Mouse (Mus musculus): ENCODE results near the gene Kirrel3. TPM values are rescaled to one million over a fixed set of nuclear protein-coding genes. Genes with fewer than 3 reads are reported as not detected.

Kirrel3 gene
- polyA plus RNA-seq, 1 experiment from 2014 or later: 2.3 TPM

GRCm38 (mm10) chr9:34603750-34604149, 118.1 kb downstream of the Kirrel3 start:
- Histone ChIP-seq H3K27ac (ENCODE audit: low read length) (no peak overlapping the region), H3K36me3 (ENCODE audit: control insufficient read depth, insufficient read depth, low read length) (no peaks in the 10 kb centered on the region), H3K9me3 (replicated peaks; ENCODE audit: control insufficient read depth, low read length) (no peaks in the 10 kb centered on the region), H3K4me3 (replicated peaks; ENCODE audit: low read length) (no peak overlapping the region), H3K4me2 (ENCODE audit: low read depth, low read length) (no peak overlapping the region), H3K4me1 (ENCODE audit: control insufficient read depth, insufficient read depth, low read length) (no peaks in the 10 kb centered on the region), H3K9ac (ENCODE audit: low read length) (no peak overlapping the region), H3K27me3 (ENCODE audit: control insufficient read depth, insufficient read depth, low read length) (no peaks in the 10 kb centered on the region)
- no peak for ATAC-seq (ENCODE audit: insufficient read depth, low FRiP score)
- WGBS: 65% methylated on average over 7 of the region's 7 CpGs

GRCm38 (mm10) chr9:34604931-34605330, 119.2 kb downstream of the Kirrel3 start:
- Histone ChIP-seq H3K36me3 (ENCODE audit: control insufficient read depth, insufficient read depth, low read length) (no peaks in the 10 kb centered on the region), H3K27ac (ENCODE audit: low read length) (no peak overlapping the region), H3K4me2 (ENCODE audit: low read depth, low read length) (no peak overlapping the region), H3K4me1 (ENCODE audit: control insufficient read depth, insufficient read depth, low read length) (no peaks in the 10 kb centered on the region), H3K4me3 (replicated peaks; ENCODE audit: low read length) (no peak overlapping the region), H3K9ac (ENCODE audit: low read length) (no peak overlapping the region), H3K9me3 (replicated peaks; ENCODE audit: control insufficient read depth, low read length) (no peaks in the 10 kb centered on the region), H3K27me3 (ENCODE audit: control insufficient read depth, insufficient read depth, low read length) (no peaks in the 10 kb centered on the region)
- WGBS: 71% methylated on average over 4 of the region's 4 CpGs
- no peak for ATAC-seq (ENCODE audit: insufficient read depth, low FRiP score)

- H3K9ac ChIP-seq (ENCODE audit: low read length): no peak overlapping the region
- no peaks in the 10 kb centered on the region for H3K4me1 ChIP-seq (ENCODE audit: control insufficient read depth, insufficient read depth, low read length)
- H3K9me3 ChIP-seq (replicated peaks; ENCODE audit: control insufficient read depth, low read length): no peaks in the 10 kb centered on the region
- H3K36me3 ChIP-seq (ENCODE audit: control insufficient read depth, insufficient read depth, low read length): no peaks in the 10 kb centered on the region
- H3K4me3 ChIP-seq (replicated peaks; ENCODE audit: low read length): no peak overlapping the region
- no peak overlapping the region for H3K4me2 ChIP-seq (ENCODE audit: low read depth, low read length)
- ATAC-seq (ENCODE audit: insufficient read depth, low FRiP score): no peak
- no peaks in the 10 kb centered on the region for H3K27me3 ChIP-seq (ENCODE audit: control insufficient read depth, insufficient read depth, low read length)
- no peak overlapping the region for H3K27ac ChIP-seq (ENCODE audit: low read length)
- WGBS: 50% methylated on average over 8 of the region's 8 CpGs
These were observed 119.8 kb downstream of the Kirrel3 start for GRCm38 (mm10) chr9:34605486-34605885.

- Histone ChIP-seq H3K27me3 (ENCODE audit: control insufficient read depth, insufficient read depth, low read length) (no peaks in the 10 kb centered on the region), H3K4me1 (ENCODE audit: control insufficient read depth, insufficient read depth, low read length) (no peaks in the 10 kb centered on the region), H3K4me2 (ENCODE audit: low read depth, low read length) (no peak overlapping the region), H3K4me3 (replicated peaks; ENCODE audit: low read length) (no peak overlapping the region), H3K9me3 (replicated peaks; ENCODE audit: control insufficient read depth, low read length) (no peaks in the 10 kb centered on the region), H3K36me3 (ENCODE audit: control insufficient read depth, insufficient read depth, low read length) (no peaks in the 10 kb centered on the region), H3K27ac (ENCODE audit: low read length) (no peak overlapping the region), H3K9ac (ENCODE audit: low read length) (no peak overlapping the region)
- ATAC-seq (ENCODE audit: insufficient read depth, low FRiP score): no peak
- 65% methylated on average over 2 of the region's 2 CpGs for WGBS
These were observed 122.3 kb downstream of the Kirrel3 start for GRCm38 (mm10) chr9:34607976-34608375.

- 96% methylated on average over 6 of the region's 6 CpGs for WGBS
- H3K4me3 ChIP-seq (replicated peaks; ENCODE audit: low read length): no peak overlapping the region
- ATAC-seq (ENCODE audit: insufficient read depth, low FRiP score): no peak
These were observed 127.4 kb downstream of the Kirrel3 start for GRCm38 (mm10) chr9:34612886-34613769.

GRCm38 (mm10) chr9:34618099-34618498, 132.4 kb downstream of the Kirrel3 start:
- Histone ChIP-seq H3K4me3 (replicated peaks; ENCODE audit: low read length) (no peak overlapping the region), H3K4me1 (ENCODE audit: control insufficient read depth, insufficient read depth, low read length) (no peaks in the 10 kb centered on the region), H3K4me2 (ENCODE audit: low read depth, low read length) (no peak overlapping the region), H3K27me3 (ENCODE audit: control insufficient read depth, insufficient read depth, low read length) (no peaks in the 10 kb centered on the region), H3K9me3 (replicated peaks; ENCODE audit: control insufficient read depth, low read length) (no peaks in the 10 kb centered on the region), H3K9ac (ENCODE audit: low read length) (no peak overlapping the region), H3K36me3 (ENCODE audit: control insufficient read depth, insufficient read depth, low read length) (no peaks in the 10 kb centered on the region), H3K27ac (ENCODE audit: low read length) (no peak overlapping the region)
- no peak for ATAC-seq (ENCODE audit: insufficient read depth, low FRiP score)
- WGBS: 57% methylated on average over 6 of the region's 6 CpGs

More at GRCm38 (mm10) chr9:34612886-34613769, 127.4 kb downstream of the Kirrel3 start:
- Histone ChIP-seq H3K9me3 (replicated peaks; ENCODE audit: control insufficient read depth, low read length) (no peaks in the 10 kb centered on the region), H3K4me1 (ENCODE audit: control insufficient read depth, insufficient read depth, low read length) (no peaks in the 10 kb centered on the region), H3K36me3 (ENCODE audit: control insufficient read depth, insufficient read depth, low read length) (no peaks in the 10 kb centered on the region), H3K27ac (ENCODE audit: low read length) (no peak overlapping the region), H3K9ac (ENCODE audit: low read length) (no peak overlapping the region), H3K4me2 (ENCODE audit: low read depth, low read length) (no peak overlapping the region), H3K27me3 (ENCODE audit: control insufficient read depth, insufficient read depth, low read length) (no peaks in the 10 kb centered on the region)

GRCm38 (mm10) chr9:34619913-34620312, 134.2 kb downstream of the Kirrel3 start:
- H3K27me3 ChIP-seq (ENCODE audit: control insufficient read depth, insufficient read depth, low read length): no peaks in the 10 kb centered on the region
- H3K4me3 ChIP-seq (replicated peaks; ENCODE audit: low read length): no peak overlapping the region
- H3K9me3 ChIP-seq (replicated peaks; ENCODE audit: control insufficient read depth, low read length): no peaks in the 10 kb centered on the region
- no peak overlapping the region for H3K4me2 ChIP-seq (ENCODE audit: low read depth, low read length)
- H3K4me1 ChIP-seq (ENCODE audit: control insufficient read depth, insufficient read depth, low read length): no peaks in the 10 kb centered on the region
- no peak overlapping the region for H3K9ac ChIP-seq (ENCODE audit: low read length)
- ATAC-seq (ENCODE audit: insufficient read depth, low FRiP score): no peak
- WGBS: 86% methylated on average over 3 of the region's 3 CpGs
- no peak overlapping the region for H3K27ac ChIP-seq (ENCODE audit: low read length)
- no peaks in the 10 kb centered on the region for H3K36me3 ChIP-seq (ENCODE audit: control insufficient read depth, insufficient read depth, low read length)

- no peak overlapping the region for H3K4me2 ChIP-seq (ENCODE audit: low read depth, low read length)
- H3K4me3 ChIP-seq (replicated peaks; ENCODE audit: low read length): no peak overlapping the region
- no peaks in the 10 kb centered on the region for H3K4me1 ChIP-seq (ENCODE audit: control insufficient read depth, insufficient read depth, low read length)
- H3K9me3 ChIP-seq (replicated peaks; ENCODE audit: control insufficient read depth, low read length): no peaks in the 10 kb centered on the region
- 31% methylated on average over 5 of the region's 5 CpGs for WGBS
- no peaks in the 10 kb centered on the region for H3K36me3 ChIP-seq (ENCODE audit: control insufficient read depth, insufficient read depth, low read length)
- H3K9ac ChIP-seq (ENCODE audit: low read length): no peak overlapping the region
- no peak overlapping the region for H3K27ac ChIP-seq (ENCODE audit: low read length)
- ATAC-seq (ENCODE audit: insufficient read depth, low FRiP score): no peak
- H3K27me3 ChIP-seq (ENCODE audit: control insufficient read depth, insufficient read depth, low read length): no peaks in the 10 kb centered on the region
These were observed 137.8 kb downstream of the Kirrel3 start for GRCm38 (mm10) chr9:34623526-34623925.

GRCm38 (mm10) chr9:34624021-34624420, 138.3 kb downstream of the Kirrel3 start:
- no peak for ATAC-seq (ENCODE audit: insufficient read depth, low FRiP score)
- Histone ChIP-seq H3K4me3 (replicated peaks; ENCODE audit: low read length) (no peak overlapping the region), H3K9me3 (replicated peaks; ENCODE audit: control insufficient read depth, low read length) (no peaks in the 10 kb centered on the region), H3K4me2 (ENCODE audit: low read depth, low read length) (no peak overlapping the region), H3K27me3 (ENCODE audit: control insufficient read depth, insufficient read depth, low read length) (no peaks in the 10 kb centered on the region), H3K9ac (ENCODE audit: low read length) (no peak overlapping the region), H3K36me3 (ENCODE audit: control insufficient read depth, insufficient read depth, low read length) (no peaks in the 10 kb centered on the region), H3K27ac (ENCODE audit: low read length) (no peak overlapping the region), H3K4me1 (ENCODE audit: control insufficient read depth, insufficient read depth, low read length) (no peaks in the 10 kb centered on the region)
- 49% methylated on average over 2 of the region's 2 CpGs for WGBS
